Mouse (Mus musculus): Measurements from ENCODE around the gene Phgr1.

The Phgr1 gene

DNA sequence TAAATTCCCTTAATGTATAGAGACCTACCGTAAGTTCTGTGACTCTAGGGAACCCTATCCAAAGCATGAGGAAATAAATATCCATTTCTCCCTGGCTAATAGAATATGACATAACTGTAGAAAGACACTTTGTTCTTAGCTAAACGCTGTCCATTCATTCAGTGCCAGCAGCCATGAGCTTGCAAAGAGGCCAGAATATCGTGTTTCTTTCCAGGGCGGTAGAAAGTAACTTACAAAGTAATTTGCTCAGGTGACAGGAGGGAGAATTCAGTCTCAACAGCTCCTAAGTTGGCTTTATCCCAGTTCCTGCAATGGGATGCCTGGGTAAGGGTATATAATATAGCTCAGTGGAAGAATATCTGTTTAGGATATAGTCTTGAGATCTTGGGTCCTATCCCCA lies 51.8 kb downstream of the Phgr1 start:
- DNase-seq: no peak

All from spleen, adult 18-20 months (tissue).